Mouse (Mus musculus) liver, embryonic 16.5 days (tissue): ENCODE data around the gene Gp6. TPM values are rescaled to one million over a fixed set of nuclear protein-coding genes. Genes with fewer than 3 reads are reported as not detected.
"Not testable (repeated sequence)": the region's sequence is repeated elsewhere in the genome, so short reads cannot be mapped to it uniquely, and the experiment has no call there.

Source experiments
- ATAC-seq: fragments of 200-750 bp; cut with Nextera tagmentation; 2 replicates; pipeline ENCODE4 v1.8.0; 2017; ENCODE audit warnings: low read depth, mild to moderate bottlenecking, moderate number of reproducible peaks, moderate library complexity
- H3K27ac ChIP-seq: fragments of 300-500 bp; sonication (generic); 2 replicates; pipeline ENCODE4 v1.5.1; 2014; ENCODE audit warnings: mild to moderate bottlenecking, low read length
- H3K27me3 ChIP-seq: fragments of 300-500 bp; sonication (generic); 2 replicates; pipeline ENCODE4 v1.6.1; 2014; ENCODE audit warnings: low read depth, low read length, mixed read lengths; ENCODE audit not compliant: control insufficient read depth, insufficient read depth
- H3K36me3 ChIP-seq: fragments of 300-500 bp; sonication (generic); 2 replicates; pipeline ENCODE4 v1.6.1; 2014; ENCODE audit warnings: mild to moderate bottlenecking; ENCODE audit not compliant: control insufficient read depth, insufficient read depth
- H3K4me1 ChIP-seq: fragments of 300-500 bp; sonication (generic); 2 replicates; pipeline ENCODE4 v1.6.1; 2014; ENCODE audit warnings: low read depth, low read length, mixed read lengths; ENCODE audit not compliant: control insufficient read depth
- H3K4me2 ChIP-seq: fragments of 300-500 bp; sonication (generic); 2 replicates; pipeline ENCODE4 v1.6.1; 2014; ENCODE audit warnings: low read depth, low read length, mixed read lengths
- H3K4me3 ChIP-seq: fragments of 300-500 bp; sonication (generic); 2 replicates; pipeline ENCODE4 v1.5.1; 2014; ENCODE audit warnings: low read depth, mild to moderate bottlenecking, low read length
- H3K9ac ChIP-seq: fragments of 300-500 bp; sonication (generic); 2 replicates; pipeline ENCODE4 v1.6.1; 2014; ENCODE audit warnings: low read depth, low read length
- H3K9me3 ChIP-seq: fragments of 300-500 bp; sonication (generic); replicated peaks from 2 replicates; pipeline ENCODE4 v1.6.1; 2016; ENCODE audit warnings: low read length; ENCODE audit not compliant: control insufficient read depth
- WGBS: fragments of 180-500 bp; shearing (Covaris S2); extraction: QIAGEN DNeasy Blood & Tissue Kit; methylation state at CpG from one replicate; pipeline ENCODE4 v1.1.7; 2014; ENCODE audit not compliant: insufficient replicate concordance; 5-methylcytosine and 5-hydroxymethylcytosine counted together
- microRNA-seq: library from miRNA; unstranded; fragments of <30 nt; microRNA quantifications from one replicate; pipeline ENCODE4, GENCODE M21; 2016
- polyA plus RNA-seq: library from polyadenylated mRNA; unstranded; fragments of >200 nt; fragmentation: Nextera tagmentation; extraction: Ambion mirVana; gene quantifications from 2 replicates; pipeline ENCODE4 v1.2.1, GENCODE M21; 2015

Gene Gp6
- polyA plus RNA-seq, 1 experiment from 2014 or later, result 3.3 TPM

- no peak overlapping the region for H3K4me3 ChIP-seq
- no peaks in the 10 kb centered on the region for H3K4me1 ChIP-seq
- H3K27ac ChIP-seq, result no peak overlapping the region
- no peaks in the 10 kb centered on the region for H3K9me3 ChIP-seq
- H3K9ac ChIP-seq, result no peak overlapping the region
- H3K36me3 ChIP-seq, result no peaks in the 10 kb centered on the region
- H3K4me2 ChIP-seq, result no peak overlapping the region
- no peak for ATAC-seq
- no peaks in the 10 kb centered on the region for H3K27me3 ChIP-seq
- 32% methylated on average over 4 of the region's 4 CpGs for WGBS
Observed at GRCm38 (mm10) chr7:4420230-4420629, 22.7 kb upstream of the Gp6 start.

GRCm38 (mm10) chr7:4419681-4420080 lies 22.1 kb upstream of the Gp6 start:
- no peak for ATAC-seq
- Histone ChIP-seq H3K36me3 (no peaks in the 10 kb centered on the region), H3K4me1 (no peaks in the 10 kb centered on the region), H3K27me3 (no peaks in the 10 kb centered on the region), H3K4me2 (no peak overlapping the region), H3K9me3 (no peaks in the 10 kb centered on the region), H3K9ac (no peak overlapping the region), H3K27ac (no peak overlapping the region), H3K4me3 (no peak overlapping the region)
- WGBS, result 45% methylated on average over 6 of the region's 6 CpGs

GRCm38 (mm10) chr7:4412406-4412805 lies 14.9 kb upstream of the Gp6 start:
- not testable (repeated sequence) for H3K4me1 ChIP-seq, H3K9me3 ChIP-seq, H3K9ac ChIP-seq, H3K4me3 ChIP-seq, H3K36me3 ChIP-seq, ATAC-seq, H3K27me3 ChIP-seq, H3K4me2 ChIP-seq, H3K27ac ChIP-seq
- 79% methylated on average over 15 of the region's 15 CpGs for WGBS

- Histone ChIP-seq H3K36me3 (no peaks in the 10 kb centered on the region), H3K27ac (no peak overlapping the region), H3K4me2 (no peak overlapping the region), H3K27me3 (no peaks in the 10 kb centered on the region), H3K9ac (no peak overlapping the region), H3K4me3 (no peak overlapping the region), H3K4me1 (no peaks in the 10 kb centered on the region), H3K9me3 (no peaks in the 10 kb centered on the region)
- no peak for ATAC-seq
- 55% methylated on average over 7 of the region's 7 CpGs for WGBS
Observed at GRCm38 (mm10) chr7:4373521-4373920, 24.0 kb downstream of the Gp6 start.

GRCm38 (mm10) chr7:4337509-4337908 lies 60.0 kb downstream of the Gp6 start, which contains the start of gene Ncr1:
Ncr1 (plus strand) TSS chr7:4337724.
- ATAC-seq, result no peak

GRCm38 (mm10) chr7:4323301-4323700 lies 74.2 kb downstream of the Gp6 start:
- Histone ChIP-seq H3K4me1 (no peaks in the 10 kb centered on the region), H3K36me3 (no peaks in the 10 kb centered on the region), H3K4me2 (no peak overlapping the region), H3K4me3 (no peak overlapping the region), H3K9me3 (no peaks in the 10 kb centered on the region), H3K27ac (no peak overlapping the region), H3K9ac (no peak overlapping the region), H3K27me3 (no peaks in the 10 kb centered on the region)
- WGBS, result 29% methylated on average over 2 of the region's 2 CpGs
- no peak for ATAC-seq

More at GRCm38 (mm10) chr7:4337509-4337908, 60.0 kb downstream of the Gp6 start, which contains the start of gene Ncr1:
- no peak within 1 kb of the TSS for H3K4me2 ChIP-seq
- no peak within 1 kb of the TSS for H3K4me3 ChIP-seq
- H3K4me1 ChIP-seq, result no peaks in the 10 kb centered on the region
- no peaks in the 10 kb centered on the region for H3K27me3 ChIP-seq
- no peak within 1 kb of the TSS for H3K9ac ChIP-seq
- no peaks in the 10 kb centered on the region for H3K9me3 ChIP-seq
- no peak within 1 kb of the TSS for H3K27ac ChIP-seq
- no peaks in the 10 kb centered on the region for H3K36me3 ChIP-seq

Small RNA genes within 50 kb of the gene (microRNA-seq; reads per million reads assigned to microRNA genes)
- not detected for gene Gm24605
- not detected for gene Gm24752
- gene Gm25349, result not detected

Other genes with a start within 250 kb of the Gp6 start
- gene Leng9, start 247.4 kb downstream of the Gp6 start, polyA plus RNA-seq, result 1.0 and 1.2 TPM in 2 replicates
- gene Cdc42ep5, start 232.9 kb downstream of the Gp6 start, polyA plus RNA-seq, result 5.5 and 6.7 TPM in 2 replicates
- gene Lilra5, start 160.0 kb downstream of the Gp6 start, polyA plus RNA-seq, result 0.92 TPM in 2 replicates
- 0.09 and 0.18 TPM in 2 replicates for gene Ncr1, start 60.0 kb downstream of the Gp6 start, polyA plus RNA-seq
- 4.2 and 4.3 TPM in 2 replicates for gene Rdh13, start 47.9 kb upstream of the Gp6 start, polyA plus RNA-seq
- gene Eps8l1, start 62.9 kb upstream of the Gp6 start, polyA plus RNA-seq, result 1.1 and 2.6 TPM in 2 replicates
- gene Ppp1r12c, start 103.9 kb upstream of the Gp6 start, polyA plus RNA-seq, result 6.9 and 8.0 TPM in 2 replicates
- 9.3 and 15.2 TPM in 2 replicates for gene Tnnt1, start 118.6 kb upstream of the Gp6 start, polyA plus RNA-seq
- gene Tnni3, start 126.5 kb upstream of the Gp6 start, polyA plus RNA-seq, result 0.32 and 0.40 TPM in 2 replicates
- 0.16 and 0.19 TPM in 2 replicates for gene Dnaaf3, start 134.7 kb upstream of the Gp6 start, polyA plus RNA-seq
- 0.48 and 0.52 TPM in 2 replicates for gene Syt5, start 149.8 kb upstream of the Gp6 start, polyA plus RNA-seq
- 0.02 TPM in 1 of 2 replicates, not detected in the other for gene Ptprh, start 206.3 kb upstream of the Gp6 start, polyA plus RNA-seq
- gene Tmem86b, start 233.7 kb upstream of the Gp6 start, polyA plus RNA-seq, result 38.2 and 39.0 TPM in 2 replicates